Mouse (Mus musculus) telencephalon, adult 2 months (tissue): ENCODE data around the gene C1qtnf5.

Experiments used
- DNase-seq: peaks from one replicate; pipeline ENCODE4 v3.0.0-alpha.2; 2011; ENCODE audit warnings: low read depth, low spot score

C1qtnf5 gene

GRCm38 (mm10) chr9:44078955-44079756 lies 27.9 kb upstream of the C1qtnf5 start:
- no peak for DNase-seq

- no peak for DNase-seq
Observed at GRCm38 (mm10) chr9:44079997-44080780, 26.9 kb upstream of the C1qtnf5 start.

GRCm38 (mm10) chr9:44080953-44081352 lies 26.1 kb upstream of the C1qtnf5 start:
- DNase-seq, result no peak

- no peak for DNase-seq
Observed at GRCm38 (mm10) chr9:44081581-44081980, 25.5 kb upstream of the C1qtnf5 start.

GRCm38 (mm10) chr9:44082266-44082665 lies 24.8 kb upstream of the C1qtnf5 start:
- DNase-seq, result no peak

GRCm38 (mm10) chr9:44083392-44084121 lies 23.5 kb upstream of the C1qtnf5 start:
- DNase-seq, result peak; percentile 95

- DNase-seq, result no peak
Observed at GRCm38 (mm10) chr9:44084236-44084635, 22.8 kb upstream of the C1qtnf5 start.

- DNase-seq, result no peak
Observed at GRCm38 (mm10) chr9:44084659-44085229, 22.3 kb upstream of the C1qtnf5 start.

- DNase-seq, result no peak
Observed at GRCm38 (mm10) chr9:44085276-44085675, 21.8 kb upstream of the C1qtnf5 start.

- no peak for DNase-seq
Observed at GRCm38 (mm10) chr9:44085741-44086665, 21.0 kb upstream of the C1qtnf5 start.

GRCm38 (mm10) chr9:44086960-44087359 lies 20.1 kb upstream of the C1qtnf5 start:
- no peak for DNase-seq

- no peak for DNase-seq
Observed at GRCm38 (mm10) chr9:44087761-44088455, 19.1 kb upstream of the C1qtnf5 start.

- no peak for DNase-seq
Observed at GRCm38 (mm10) chr9:44088877-44089608, 18.0 kb upstream of the C1qtnf5 start.

GRCm38 (mm10) chr9:44093612-44094503 lies 13.2 kb upstream of the C1qtnf5 start:
- DNase-seq, result no peak

GRCm38 (mm10) chr9:44094737-44095136 lies 12.3 kb upstream of the C1qtnf5 start:
- DNase-seq, result no peak

GRCm38 (mm10) chr9:44095781-44096180 lies 11.3 kb upstream of the C1qtnf5 start:
- no peak for DNase-seq

GRCm38 (mm10) chr9:44096536-44096935 lies 10.5 kb upstream of the C1qtnf5 start:
- DNase-seq, result no peak

- DNase-seq, result no peak
Observed at GRCm38 (mm10) chr9:44101490-44101889, 5.6 kb upstream of the C1qtnf5 start, which contains the start of gene Mfrp. TSS of gene Mfrp (plus strand) at chr9:44101729.
